Mouse (Mus musculus): Measurements from ENCODE around the gene Gm21477. TPM values are rescaled to one million over a fixed set of nuclear protein-coding genes. Genes with fewer than 3 reads are reported as not detected.
"Not testable (repeated sequence)": the region's sequence is repeated elsewhere in the genome, so short reads cannot be mapped to it uniquely, and the experiment has no call there.

The Gm21477 gene
- polyA plus RNA-seq (2017; shearing (Covaris generic)), result not detected

DNA sequence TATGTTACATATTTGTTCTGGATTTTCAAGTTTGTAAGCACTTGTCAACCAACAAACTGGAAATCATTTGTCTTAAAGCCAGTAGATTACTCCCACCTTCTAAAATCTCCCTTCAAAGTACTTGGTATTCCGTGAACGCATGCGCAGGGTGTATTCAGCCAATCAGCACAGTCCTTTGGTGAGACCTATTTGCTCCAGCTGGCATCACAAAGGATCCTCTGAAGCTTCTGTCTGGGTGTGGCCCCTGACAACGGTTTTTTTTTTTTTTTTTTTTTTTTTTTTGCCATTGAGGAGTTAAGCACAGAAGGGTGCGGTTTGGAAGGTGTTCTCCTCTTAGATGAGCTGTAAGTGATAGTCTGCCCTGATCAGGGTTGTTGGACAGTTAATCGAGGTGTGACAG is at the start of gene Gm21477:
TSS of gene Gm21477 (plus strand) at position 301 of the 400 bp plus-strand sequence.
- not testable (repeated sequence) for ATAC-seq
